Mouse (Mus musculus) neural tube, embryonic 11.5 days (tissue): ENCODE measurements around the gene Ift81. TPM values are rescaled to one million over a fixed set of nuclear protein-coding genes. Genes with fewer than 3 reads are reported as not detected.

Source experiments
- ATAC-seq: fragments of 200-750 bp; cut with Nextera tagmentation; 2 replicates; pipeline ENCODE4 v1.8.0; 2017; ENCODE audit warnings: moderate number of reproducible peaks, mild to moderate bottlenecking, moderate TSS enrichment, moderate library complexity; ENCODE audit not compliant: insufficient read depth, low FRiP score, low TSS enrichment
- DNase-seq: peaks from one replicate; pipeline ENCODE4 v3.0.0-alpha.2; 2015; ENCODE audit warnings: low spot score
- H3K27ac ChIP-seq: fragments of 300-500 bp; sonication (generic); 2 replicates; pipeline ENCODE4 v1.5.1; 2014; ENCODE audit warnings: low read depth, mild to moderate bottlenecking, low read length
- H3K27me3 ChIP-seq: fragments of 300-500 bp; sonication (generic); 2 replicates; pipeline ENCODE4 v1.6.1; 2014; ENCODE audit warnings: mild to moderate bottlenecking, low read length, mixed read lengths; ENCODE audit not compliant: control insufficient read depth, insufficient read depth
- H3K36me3 ChIP-seq: fragments of 300-500 bp; sonication (generic); 2 replicates; pipeline ENCODE4 v1.6.1; 2014; ENCODE audit warnings: mild to moderate bottlenecking, low read length, moderate library complexity, mixed read lengths; ENCODE audit not compliant: control insufficient read depth, insufficient read depth
- H3K4me1 ChIP-seq: fragments of 300-500 bp; sonication (generic); 2 replicates; pipeline ENCODE4 v1.6.1; 2014; ENCODE audit warnings: low read length, mixed read lengths; ENCODE audit not compliant: control insufficient read depth, insufficient read depth
- H3K4me2 ChIP-seq: fragments of 300-500 bp; sonication (generic); 2 replicates; pipeline ENCODE4 v1.6.1; 2014; ENCODE audit warnings: low read depth, mild to moderate bottlenecking, moderate library complexity
- H3K4me3 ChIP-seq: fragments of 300-500 bp; sonication (generic); 2 replicates; pipeline ENCODE4 v1.5.1; 2014; ENCODE audit warnings: low read depth, low read length
- H3K9ac ChIP-seq: fragments of 300-500 bp; sonication (generic); 2 replicates; pipeline ENCODE4 v1.6.1; 2014; ENCODE audit warnings: mild to moderate bottlenecking, low read length
- H3K9me3 ChIP-seq: fragments of 300-500 bp; sonication (generic); 2 replicates; pipeline ENCODE4 v1.6.1; 2016; ENCODE audit warnings: low read length; ENCODE audit not compliant: control insufficient read depth
- WGBS: fragments of 180-500 bp; shearing (Covaris S2); extraction: QIAGEN DNeasy Blood & Tissue Kit; methylation state at CpG from one replicate; pipeline ENCODE4 v1.1.7; 2014; 5-methylcytosine and 5-hydroxymethylcytosine counted together
- polyA plus RNA-seq: library from polyadenylated mRNA; unstranded; fragments of >200 nt; fragmentation: Nextera tagmentation; extraction: Ambion mirVana; gene quantifications from 2 replicates; pipeline ENCODE4 v1.2.1, GENCODE M21; 2014

Gene Ift81
- polyA plus RNA-seq, result 41.2 and 44.7 TPM in 2 replicates

DNA sequence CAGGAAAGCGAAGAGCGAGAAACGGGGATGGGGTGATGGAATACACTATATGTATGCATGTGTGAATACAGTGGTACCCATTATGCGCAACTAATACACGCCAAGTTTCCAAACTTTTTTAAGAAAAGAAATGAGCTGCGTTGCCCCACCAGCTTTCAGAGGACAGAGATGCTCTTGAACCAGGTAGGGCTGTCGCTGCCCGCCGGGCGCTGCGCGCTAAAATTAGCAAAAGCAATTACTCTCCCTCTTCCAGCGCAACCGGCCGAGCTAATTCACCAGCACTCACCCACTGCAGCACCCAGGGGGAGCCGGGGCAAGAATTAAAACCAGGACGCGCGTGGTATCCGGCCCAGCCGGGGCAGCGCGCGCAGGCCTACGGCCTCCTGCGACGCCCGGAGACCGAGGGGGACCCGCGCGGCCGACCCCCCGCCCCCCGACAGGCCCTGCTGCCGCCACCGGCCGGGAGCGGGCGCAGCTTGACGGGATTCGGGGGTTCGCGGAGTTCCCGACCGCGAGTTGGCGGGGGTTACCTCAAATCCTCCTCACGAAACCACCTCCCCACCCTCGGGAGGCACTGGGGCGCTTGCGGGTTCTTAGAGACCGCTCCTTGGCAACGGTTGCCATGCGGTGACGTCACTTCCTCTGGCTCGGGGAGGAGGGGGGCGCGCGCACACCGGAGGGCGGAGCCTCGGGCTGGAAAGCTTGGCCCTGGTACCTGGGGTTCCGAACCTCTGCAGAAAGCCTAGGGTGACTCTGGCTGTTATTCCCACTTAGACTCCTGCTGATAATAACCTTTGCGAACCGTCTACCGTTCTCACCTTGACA is at the start of gene Ift81:
Ift81 (minus strand) TSS at position 611 of the 825 bp plus-strand sequence.
- Histone ChIP-seq H3K9me3 (no peaks in the 10 kb centered on the region), H3K4me1 (no peaks in the 10 kb centered on the region), H3K27me3 (no peaks in the 10 kb centered on the region), H3K9ac (peak within 1 kb of the TSS; percentile 81), H3K36me3 (no peaks in the 10 kb centered on the region), H3K4me2 (peak within 1 kb of the TSS; percentile 52), H3K27ac (peak within 1 kb of the TSS; percentile 76), H3K4me3 (peak within 1 kb of the TSS; percentile 73)
- DNase-seq (peak; percentile 95), ATAC-seq (peak; percentile 90)
- 2% methylated on average over 60 of the region's 67 CpGs for WGBS

DNA sequence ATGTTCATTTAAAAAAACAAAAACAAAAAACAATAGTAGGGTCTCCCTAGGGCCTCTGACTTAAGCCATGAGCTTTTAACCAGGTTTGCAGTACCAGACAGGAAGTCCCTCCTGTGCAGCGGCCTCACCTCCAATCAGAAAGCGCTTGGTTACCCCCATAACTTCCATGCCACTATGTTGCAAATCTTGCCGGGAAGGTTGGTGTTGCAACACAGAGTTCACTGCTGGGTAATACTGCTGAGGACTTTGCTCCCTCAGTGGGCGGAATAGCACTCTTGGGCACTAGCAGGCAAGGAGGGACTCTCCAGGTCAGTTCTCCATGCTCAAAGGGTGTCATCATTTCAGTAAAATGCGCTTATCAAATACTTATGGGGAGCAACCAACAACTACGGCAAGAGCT is 48.2 kb upstream of the Ift81 start:
- Histone ChIP-seq H3K27ac (no peak overlapping the region), H3K27me3 (no peaks in the 10 kb centered on the region), H3K9ac (no peak overlapping the region), H3K4me1 (no peaks in the 10 kb centered on the region), H3K4me3 (no peak overlapping the region), H3K9me3 (no peaks in the 10 kb centered on the region), H3K36me3 (no peaks in the 10 kb centered on the region), H3K4me2 (no peak overlapping the region)
- 95% methylated on average over 6 of the region's 6 CpGs for WGBS
- no peak for ATAC-seq
- no peak for DNase-seq

DNA sequence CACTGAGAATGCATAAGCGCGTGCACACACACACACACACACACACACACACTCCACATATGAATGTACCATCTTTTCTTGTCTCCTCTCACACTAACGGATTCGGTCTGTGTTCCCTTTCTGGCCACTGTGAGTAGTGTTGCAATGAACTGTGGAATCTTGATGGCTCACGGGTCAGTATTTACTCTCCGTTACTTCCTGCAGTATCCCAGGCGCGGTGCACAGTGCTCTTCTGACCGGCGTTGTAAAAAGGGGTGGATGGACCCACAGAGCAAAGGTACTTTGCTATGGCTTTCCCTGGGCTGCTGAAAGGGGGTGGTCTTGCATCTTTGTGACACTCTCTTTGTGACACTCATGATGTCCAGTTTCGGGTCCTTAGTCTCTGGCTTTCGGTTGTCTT is 42.5 kb upstream of the Ift81 start:
- no peak for ATAC-seq
- DNase-seq, result peak; percentile 4
- Histone ChIP-seq H3K4me1 (peaks cover 14% of the 10 kb centered on the region; the same call in 1 of the 2 replicates), H3K36me3 (no peaks in the 10 kb centered on the region), H3K9ac (no peak overlapping the region), H3K9me3 (no peaks in the 10 kb centered on the region), H3K4me2 (no peak overlapping the region), H3K27me3 (no peaks in the 10 kb centered on the region), H3K27ac (no peak overlapping the region), H3K4me3 (no peak overlapping the region)
- WGBS, result 81% methylated on average over 12 of the region's 12 CpGs

DNA sequence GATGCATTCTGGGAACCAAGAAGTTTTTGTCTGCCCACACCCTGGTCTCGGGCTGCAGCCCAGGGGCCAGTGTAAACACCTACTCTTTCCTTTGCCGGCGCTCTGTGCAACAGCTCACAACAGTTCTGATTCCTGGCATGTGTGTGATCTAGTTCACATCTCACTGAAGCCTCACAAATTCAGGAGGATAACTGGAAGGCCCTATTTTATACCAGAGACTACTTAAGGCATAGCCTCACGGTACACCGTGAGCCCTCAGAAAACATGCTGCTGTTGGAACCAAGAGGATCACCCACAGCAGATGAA is 39.9 kb upstream of the Ift81 start:
- ATAC-seq, result peak; percentile 48; the same call in 1 of the 2 replicates
- H3K4me1 ChIP-seq, result peaks cover 14% of the 10 kb centered on the region; the same call in 1 of the 2 replicates
- H3K36me3 ChIP-seq, result no peaks in the 10 kb centered on the region
- no peak for DNase-seq
- H3K9me3 ChIP-seq, result no peaks in the 10 kb centered on the region
- no peaks in the 10 kb centered on the region for H3K27me3 ChIP-seq
- H3K4me3 ChIP-seq, result no peak overlapping the region
- peak overlapping the region; percentile 75 for H3K27ac ChIP-seq
- no peak overlapping the region for H3K4me2 ChIP-seq
- 48% methylated on average over 5 of the region's 5 CpGs for WGBS
- no peak overlapping the region for H3K9ac ChIP-seq

DNA sequence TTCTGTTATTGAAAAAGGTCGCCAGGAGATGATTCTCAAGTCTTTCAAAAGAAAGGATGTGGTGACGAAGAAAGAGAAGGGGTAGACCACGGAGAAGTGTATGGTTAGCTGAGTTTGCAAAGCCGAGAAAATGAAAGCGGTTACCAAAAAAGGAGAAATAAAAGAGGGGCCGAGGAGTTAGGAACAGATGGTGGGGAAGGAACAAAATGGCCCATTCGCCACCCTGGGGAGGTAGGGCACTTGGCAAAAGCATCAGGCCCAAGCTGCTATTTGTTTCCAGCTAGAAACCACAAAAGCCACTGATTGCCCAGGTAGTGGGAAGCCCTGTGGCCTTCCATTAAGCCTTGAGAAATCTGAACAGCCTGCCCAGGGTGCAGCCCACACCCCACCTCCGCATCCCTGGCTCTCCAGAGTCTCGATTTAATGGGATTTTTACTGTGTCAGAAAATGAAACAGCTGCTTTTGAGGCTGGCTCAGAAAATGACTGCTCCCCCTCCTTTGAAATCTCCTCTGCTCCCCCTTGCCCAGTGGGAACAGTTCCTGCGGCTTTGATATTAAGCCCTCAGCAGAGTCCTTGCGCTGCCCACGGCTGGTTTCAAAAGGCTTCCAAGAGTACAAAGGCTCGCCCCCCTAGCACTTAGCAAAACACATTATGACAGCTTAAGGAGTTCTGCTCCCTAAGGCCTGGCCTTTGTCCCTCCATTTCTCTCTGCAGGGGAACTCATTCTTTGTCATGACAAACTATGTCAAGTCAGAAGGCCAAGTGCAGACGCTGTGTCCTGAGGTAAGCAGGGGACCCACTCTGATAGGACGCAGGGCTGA is 39.3 kb upstream of the Ift81 start:
- H3K9me3 ChIP-seq, result no peaks in the 10 kb centered on the region
- H3K9ac ChIP-seq, result peak overlapping the region; percentile 42; the same call in 1 of the 2 replicates
- 30% methylated on average over 15 of the region's 15 CpGs for WGBS
- peak overlapping the region; percentile 75 for H3K27ac ChIP-seq
- no peaks in the 10 kb centered on the region for H3K36me3 ChIP-seq
- peaks cover 14% of the 10 kb centered on the region; the same call in 1 of the 2 replicates for H3K4me1 ChIP-seq
- no peaks in the 10 kb centered on the region for H3K27me3 ChIP-seq
- DNase-seq, result peak; percentile 55
- no peak overlapping the region for H3K4me3 ChIP-seq
- peak; percentile 27; the same call in 1 of the 2 replicates for ATAC-seq
- H3K4me2 ChIP-seq, result no peak overlapping the region

DNA sequence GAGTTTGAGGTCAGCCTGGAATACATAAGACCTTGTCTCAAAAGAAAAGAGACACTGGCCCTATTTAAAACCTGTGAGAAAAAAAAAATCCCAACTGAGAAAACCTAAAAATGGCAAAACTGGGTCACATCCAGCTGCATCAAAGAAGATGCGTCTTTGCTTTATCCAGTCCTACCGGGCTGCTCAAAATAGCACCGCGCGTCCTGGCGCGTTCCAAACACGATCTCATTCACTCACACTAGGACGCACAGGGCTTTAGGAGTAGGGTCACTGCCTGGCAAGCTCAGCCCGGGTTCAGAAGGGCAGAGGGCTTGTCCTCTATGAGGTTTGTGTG is 38.8 kb upstream of the Ift81 start:
- Histone ChIP-seq H3K9me3 (no peaks in the 10 kb centered on the region), H3K27ac (peak overlapping the region; percentile 75), H3K4me1 (peaks cover 14% of the 10 kb centered on the region; the same call in 1 of the 2 replicates), H3K9ac (peak overlapping the region; percentile 42; the same call in 1 of the 2 replicates), H3K4me3 (no peak overlapping the region), H3K27me3 (no peaks in the 10 kb centered on the region), H3K4me2 (no peak overlapping the region), H3K36me3 (no peaks in the 10 kb centered on the region)
- DNase-seq (peak; percentile 24), ATAC-seq (no peak)
- 43% methylated on average over 10 of the region's 10 CpGs for WGBS

DNA sequence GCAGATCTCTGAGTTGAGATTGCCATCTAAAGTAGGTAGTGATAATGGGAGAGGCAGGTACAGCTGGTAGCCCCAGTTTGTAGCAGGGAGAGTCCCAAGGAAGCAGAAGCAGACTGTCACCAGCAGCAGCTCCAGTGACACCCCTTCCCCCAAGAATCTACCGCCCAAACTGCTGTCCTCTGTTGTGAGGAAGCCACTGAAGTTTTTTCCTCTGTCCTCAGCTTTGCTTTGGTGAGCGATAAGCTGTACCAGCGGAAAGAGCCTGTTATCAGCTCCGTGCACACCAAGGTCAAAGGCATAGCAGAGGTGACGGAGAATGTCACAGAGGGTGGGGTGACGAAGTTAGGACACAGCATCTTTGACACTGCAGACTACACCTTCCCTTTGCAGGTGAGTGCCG is 38.2 kb upstream of the Ift81 start:
- 82% methylated on average over 7 of the region's 7 CpGs for WGBS
- H3K27ac ChIP-seq, result no peak overlapping the region

DNA sequence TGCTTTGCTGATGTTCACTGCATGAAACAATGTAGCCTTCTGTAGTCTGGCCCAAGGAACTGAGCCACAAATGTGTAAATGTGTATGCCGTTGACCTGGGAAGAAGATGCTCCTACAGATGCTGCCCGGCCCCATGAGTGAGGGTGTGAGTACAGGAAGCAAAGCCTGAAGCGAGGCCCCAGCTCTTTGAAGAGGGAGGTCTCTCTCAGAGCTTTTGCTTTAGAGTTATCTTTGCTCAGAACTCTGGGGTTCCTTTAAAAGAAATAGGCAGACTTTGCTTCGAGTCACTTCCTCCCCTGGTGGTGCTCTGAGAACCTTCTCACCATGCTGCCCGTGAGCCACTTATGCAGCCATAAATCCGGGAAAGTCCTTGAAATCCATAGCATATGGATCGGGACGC is 35.8 kb upstream of the Ift81 start:
- H3K4me1 ChIP-seq, result peaks cover 14% of the 10 kb centered on the region; the same call in 1 of the 2 replicates
- H3K4me3 ChIP-seq, result no peak overlapping the region
- H3K9ac ChIP-seq, result no peak overlapping the region
- no peak overlapping the region for H3K27ac ChIP-seq
- ATAC-seq, result no peak
- H3K27me3 ChIP-seq, result no peaks in the 10 kb centered on the region
- no peak overlapping the region for H3K4me2 ChIP-seq
- 82% methylated on average over 8 of the region's 8 CpGs for WGBS
- H3K9me3 ChIP-seq, result no peaks in the 10 kb centered on the region
- DNase-seq, result peak; percentile 2
- no peaks in the 10 kb centered on the region for H3K36me3 ChIP-seq

More for the DNA sequence above, 38.2 kb upstream of the Ift81 start:
- no peaks in the 10 kb centered on the region for H3K9me3 ChIP-seq
- H3K4me2 ChIP-seq, result no peak overlapping the region
- H3K9ac ChIP-seq, result no peak overlapping the region
- H3K36me3 ChIP-seq, result no peaks in the 10 kb centered on the region
- DNase-seq (no peak), ATAC-seq (no peak)
- no peaks in the 10 kb centered on the region for H3K27me3 ChIP-seq
- no peak overlapping the region for H3K4me3 ChIP-seq
- peaks cover 14% of the 10 kb centered on the region; the same call in 1 of the 2 replicates for H3K4me1 ChIP-seq
